Mouse (Mus musculus): Measurements from ENCODE around the gene 4833439L19Rik. TPM values are rescaled to one million over a fixed set of nuclear protein-coding genes. Genes with fewer than 3 reads are reported as not detected.
"Not testable (repeated sequence)": the region's sequence is repeated elsewhere in the genome, so short reads cannot be mapped to it uniquely, and the experiment has no call there.

The 4833439L19Rik gene
- total RNA-seq (2014; rRNA removed), result 205 and 230 TPM in 2 replicates
- 240 and 248 TPM in 2 replicates for polyA plus RNA-seq (2015; fragmentation: Nextera tagmentation; extraction: Ambion mirVana)

GRCm38 (mm10) chr13:54565201-54565581, at the start of gene 4833439L19Rik:
4833439L19Rik (minus strand) TSS chr13:54565435.
- H3K36me3 ChIP-seq (ENCODE audit: insufficient read depth, low read length), result peaks cover 16% of the 10 kb centered on the region
- under 1% methylated on average over 27 of the region's 27 CpGs for WGBS
- DNase-seq (ENCODE audit: low spot score) (peak; percentile 98), ATAC-seq (ENCODE audit: low FRiP score) (peak; percentile 96)
- TF ChIP-seq CTCF (IDR thresholded peaks at IDR 0.05), result no peak
- H3K9ac ChIP-seq (replicated peaks; ENCODE audit: low read length, poor library complexity, severe bottlenecking), result peak within 1 kb of the TSS; percentile 97
- no peaks in the 10 kb centered on the region for H3K9me3 ChIP-seq (ENCODE audit: low read length)
- H3K27ac ChIP-seq (ENCODE audit: low read depth, low read length), result peak within 1 kb of the TSS; percentile 87
- peak within 1 kb of the TSS; percentile 79 for H3K4me2 ChIP-seq (ENCODE audit: low read depth, low read length, poor library complexity, severe bottlenecking)
- H3K27me3 ChIP-seq (ENCODE audit: insufficient read depth, low read length), result no peaks in the 10 kb centered on the region
- no peaks in the 10 kb centered on the region for H3K4me1 ChIP-seq (ENCODE audit: insufficient read depth, low read length)
- peak within 1 kb of the TSS; percentile 94 for H3K4me3 ChIP-seq (ENCODE audit: low read depth, low read length)

DNA sequence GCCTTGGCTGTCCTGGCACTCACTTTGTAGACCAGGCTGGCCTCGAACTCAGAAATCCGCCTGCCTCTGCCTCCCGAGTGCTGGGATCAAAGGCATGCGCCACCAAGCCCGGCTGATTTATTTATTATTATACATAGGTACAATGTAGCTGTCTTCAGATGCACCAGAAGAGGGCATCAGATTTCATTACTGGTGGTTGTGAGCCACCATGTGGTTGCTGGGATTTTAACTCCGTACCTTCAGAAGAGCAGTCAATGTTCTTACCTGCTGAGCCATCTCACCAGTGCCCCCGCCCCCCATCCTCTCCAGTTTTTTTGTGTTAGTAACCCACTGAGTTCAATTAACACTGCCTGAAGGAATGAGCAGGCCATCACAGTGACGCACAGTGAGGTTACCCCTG, 47.9 kb upstream of the 4833439L19Rik start:
- not testable (repeated sequence) for H3K9ac ChIP-seq (replicated peaks; ENCODE audit: low read length, poor library complexity, severe bottlenecking); DNase-seq (ENCODE audit: low spot score); H3K9me3 ChIP-seq (ENCODE audit: low read length); H3K4me2 ChIP-seq (ENCODE audit: low read depth, low read length, poor library complexity, severe bottlenecking); ATAC-seq (ENCODE audit: low FRiP score); H3K36me3 ChIP-seq (ENCODE audit: insufficient read depth, low read length); H3K4me3 ChIP-seq (ENCODE audit: low read depth, low read length); H3K27ac ChIP-seq (ENCODE audit: low read depth, low read length); H3K27me3 ChIP-seq (ENCODE audit: insufficient read depth, low read length)
- TF ChIP-seq CTCF (IDR thresholded peaks at IDR 0.05), result peak; percentile 35
- WGBS, result 82% methylated on average over 8 of the region's 8 CpGs
- H3K4me1 ChIP-seq (ENCODE audit: insufficient read depth, low read length), result peaks cover 13% of the 10 kb centered on the region

DNA sequence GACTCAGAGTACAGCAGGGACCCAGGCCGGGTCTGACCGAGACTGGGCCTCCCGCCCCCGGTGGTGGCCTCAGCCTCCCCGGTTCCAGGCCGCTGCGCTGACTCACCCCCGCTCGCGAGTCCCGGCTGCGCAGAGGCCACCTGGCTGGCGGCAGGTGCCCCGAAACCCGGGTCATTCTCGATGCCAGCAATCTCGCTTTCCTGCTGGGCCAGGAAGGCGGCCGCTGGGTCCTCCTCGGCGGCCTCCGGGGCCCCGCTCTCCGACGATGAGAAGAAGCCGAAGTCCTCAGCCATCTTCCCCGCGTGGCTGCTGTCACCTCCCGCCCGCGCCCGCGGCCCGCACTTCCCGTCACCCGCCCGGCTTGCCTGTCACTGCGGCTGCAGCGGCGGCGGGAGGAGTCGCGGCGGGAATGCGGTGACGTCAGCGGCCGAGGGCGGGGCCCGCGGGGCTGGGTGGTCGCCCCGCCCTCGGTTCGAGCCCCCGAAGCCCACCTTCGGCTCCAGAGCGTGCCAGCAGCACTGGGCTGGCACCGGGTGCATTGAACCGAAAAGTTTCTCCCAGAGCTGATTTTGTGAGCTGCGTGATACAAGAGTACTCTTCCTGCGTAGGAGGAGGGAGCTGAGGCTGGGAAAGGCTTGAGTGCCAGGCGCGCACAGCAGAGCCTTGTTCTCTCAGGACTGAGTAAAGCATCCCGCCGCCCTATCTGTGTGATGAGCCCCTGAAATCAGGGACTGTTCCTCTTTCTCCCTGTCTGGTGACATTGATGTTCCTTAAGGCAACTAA, 45.9 kb upstream of the 4833439L19Rik start, which contains the start of gene Cltb:
Gene Cltb, minus strand, starts transcription at position 373 of the 783 bp plus-strand sequence.
- peak within 1 kb of the TSS; percentile 89 for H3K27ac ChIP-seq (ENCODE audit: low read depth, low read length)
- TF ChIP-seq CTCF (IDR thresholded peaks at IDR 0.05), result no peak
- H3K4me3 ChIP-seq (ENCODE audit: low read depth, low read length), result peak within 1 kb of the TSS; percentile 76
- peaks cover 6% of the 10 kb centered on the region; the same call in 1 of the 2 replicates for H3K36me3 ChIP-seq (ENCODE audit: insufficient read depth, low read length)
- H3K27me3 ChIP-seq (ENCODE audit: insufficient read depth, low read length), result no peaks in the 10 kb centered on the region
- H3K9me3 ChIP-seq (ENCODE audit: low read length), result no peaks in the 10 kb centered on the region
- peak within 1 kb of the TSS; percentile 78 for H3K4me2 ChIP-seq (ENCODE audit: low read depth, low read length, poor library complexity, severe bottlenecking)
- peak within 1 kb of the TSS; percentile 96 for H3K9ac ChIP-seq (replicated peaks; ENCODE audit: low read length, poor library complexity, severe bottlenecking)
- ATAC-seq (ENCODE audit: low FRiP score), result peak; percentile 77
- WGBS, result under 1% methylated on average over 47 of the region's 66 CpGs
- peaks cover 15% of the 10 kb centered on the region for H3K4me1 ChIP-seq (ENCODE audit: insufficient read depth, low read length)
- peak; percentile 86 for DNase-seq (ENCODE audit: low spot score)

DNA sequence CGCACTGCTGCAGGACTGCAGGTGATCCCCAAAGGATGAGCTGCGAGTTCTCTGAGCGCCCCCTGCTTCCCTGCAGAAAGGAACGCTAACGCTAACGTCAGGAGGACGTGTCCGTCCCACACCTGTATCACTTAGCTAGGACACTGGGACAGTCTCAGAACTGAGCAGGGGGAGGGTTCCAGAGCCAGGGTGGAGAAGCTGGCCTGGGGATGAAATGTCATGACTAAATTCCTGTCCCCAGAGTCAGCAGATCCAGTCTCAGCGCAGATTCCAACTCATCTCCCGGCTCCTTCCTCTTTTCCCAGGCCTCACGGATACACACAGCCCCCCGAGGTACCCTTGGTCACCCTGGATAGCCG, 45.4 kb upstream of the 4833439L19Rik start:
- ATAC-seq (ENCODE audit: low FRiP score), result peak; percentile 5; the same call in 1 of the 2 replicates
- peaks cover 15% of the 10 kb centered on the region for H3K4me1 ChIP-seq (ENCODE audit: insufficient read depth, low read length)
- WGBS, result 4% methylated on average over 13 of the region's 13 CpGs

GRCm38 (mm10) chr13:54609301-54609700, 44.1 kb upstream of the 4833439L19Rik start:
- 9% methylated on average over 1 of the region's 1 CpGs for WGBS
- H3K27ac ChIP-seq (ENCODE audit: low read depth, low read length), result no peak overlapping the region
- DNase-seq (ENCODE audit: low spot score) (no peak), ATAC-seq (ENCODE audit: low FRiP score) (no peak)
- peaks cover 15% of the 10 kb centered on the region for H3K4me1 ChIP-seq (ENCODE audit: insufficient read depth, low read length)
- H3K27me3 ChIP-seq (ENCODE audit: insufficient read depth, low read length), result no peaks in the 10 kb centered on the region
- H3K9me3 ChIP-seq (ENCODE audit: low read length), result no peaks in the 10 kb centered on the region
- peak overlapping the region; percentile 78 for H3K4me2 ChIP-seq (ENCODE audit: low read depth, low read length, poor library complexity, severe bottlenecking)
- peaks cover 19% of the 10 kb centered on the region for H3K36me3 ChIP-seq (ENCODE audit: insufficient read depth, low read length)
- no peak for TF ChIP-seq CTCF (IDR thresholded peaks at IDR 0.05)
- H3K9ac ChIP-seq (replicated peaks; ENCODE audit: low read length, poor library complexity, severe bottlenecking), result peak overlapping the region; percentile 56; the same call in 1 of the 2 replicates
- peak overlapping the region; percentile 27 for H3K4me3 ChIP-seq (ENCODE audit: low read depth, low read length)

More for the DNA sequence above, 45.4 kb upstream of the 4833439L19Rik start:
- no peaks in the 10 kb centered on the region for H3K27me3 ChIP-seq (ENCODE audit: insufficient read depth, low read length)
- TF ChIP-seq CTCF (IDR thresholded peaks at IDR 0.05), result peak; percentile 40
- H3K9ac ChIP-seq (replicated peaks; ENCODE audit: low read length, poor library complexity, severe bottlenecking), result peak overlapping the region; percentile 96
- peak overlapping the region; percentile 89 for H3K27ac ChIP-seq (ENCODE audit: low read depth, low read length)
- H3K9me3 ChIP-seq (ENCODE audit: low read length), result no peaks in the 10 kb centered on the region
- H3K36me3 ChIP-seq (ENCODE audit: insufficient read depth, low read length), result peaks cover 8% of the 10 kb centered on the region
- DNase-seq (ENCODE audit: low spot score), result peak; percentile 13
- H3K4me3 ChIP-seq (ENCODE audit: low read depth, low read length), result peak overlapping the region; percentile 76
- H3K4me2 ChIP-seq (ENCODE audit: low read depth, low read length, poor library complexity, severe bottlenecking), result peak overlapping the region; percentile 78

GRCm38 (mm10) chr13:54608666-54609065, 43.4 kb upstream of the 4833439L19Rik start:
- Histone ChIP-seq H3K4me3 (ENCODE audit: low read depth, low read length) (peak overlapping the region; percentile 27), H3K4me1 (ENCODE audit: insufficient read depth, low read length) (peaks cover 15% of the 10 kb centered on the region), H3K4me2 (ENCODE audit: low read depth, low read length, poor library complexity, severe bottlenecking) (peak overlapping the region; percentile 78), H3K27ac (ENCODE audit: low read depth, low read length) (peak overlapping the region; percentile 38; the same call in 1 of the 2 replicates), H3K36me3 (ENCODE audit: insufficient read depth, low read length) (peaks cover 22% of the 10 kb centered on the region), H3K9ac (replicated peaks; ENCODE audit: low read length, poor library complexity, severe bottlenecking) (peak overlapping the region; percentile 56; the same call in 1 of the 2 replicates), H3K9me3 (ENCODE audit: low read length) (no peaks in the 10 kb centered on the region), H3K27me3 (ENCODE audit: insufficient read depth, low read length) (no peaks in the 10 kb centered on the region)
- TF ChIP-seq CTCF (IDR thresholded peaks at IDR 0.05), result no peak
- ATAC-seq (ENCODE audit: low FRiP score) (0 out of 2 replicates have a peak, but pooled peaks have one; percentile 8), DNase-seq (ENCODE audit: low spot score) (peak; percentile 58)
- 6% methylated on average over 8 of the region's 8 CpGs for WGBS

All from midbrain, postnatal 0 days (tissue).